Mouse (Mus musculus) cortical plate, adult 2 months (tissue): ENCODE results near the gene Plekha6.

Experiments
- CTCF ChIP-seq: fragments of 200-500 bp; IDR thresholded peaks from 2 replicates; pipeline ENCODE4 v1.5.1; 2011; ENCODE audit warnings: mild to moderate bottlenecking, control low read depth, low read length; ENCODE audit not compliant: insufficient read depth; ENCODE audit errors: extremely low read depth
- POLR2A ChIP-seq: fragments of 200-500 bp; IDR thresholded peaks from 2 replicates; pipeline ENCODE4 v1.6.1; 2011; ENCODE audit warnings: mild to moderate bottlenecking, low read length, control low read depth; ENCODE audit not compliant: insufficient read depth; ENCODE audit errors: extremely low read depth

GRCm38 (mm10) chr1:133203701-133204100, 39.7 kb downstream of the Plekha6 start:
- TF ChIP-seq CTCF = no peak
- TF ChIP-seq POLR2A = no peak
